Mouse (Mus musculus) midbrain, embryonic 16.5 days (tissue): ENCODE data around the gene S100pbp. TPM values are rescaled to one million over a fixed set of nuclear protein-coding genes. Genes with fewer than 3 reads are reported as not detected.

Source experiments
- ATAC-seq: fragments of 200-750 bp; cut with Nextera tagmentation; 2 replicates; pipeline ENCODE4 v1.8.0; 2017; ENCODE audit warnings: moderate TSS enrichment
- H3K27ac ChIP-seq: fragments of 300-500 bp; sonication (generic); 2 replicates; pipeline ENCODE4 v1.5.1; 2014; ENCODE audit warnings: mild to moderate bottlenecking, low read length, mixed read lengths
- H3K27me3 ChIP-seq: fragments of 300-500 bp; sonication (generic); 2 replicates; pipeline ENCODE4 v1.6.1; 2014; ENCODE audit warnings: low read depth, low read length, mixed read lengths; ENCODE audit not compliant: control insufficient read depth, insufficient read depth
- H3K36me3 ChIP-seq: fragments of 300-500 bp; sonication (generic); 2 replicates; pipeline ENCODE4 v1.6.1; 2014; ENCODE audit warnings: mild to moderate bottlenecking, low read length, moderate library complexity, mixed read lengths; ENCODE audit not compliant: control insufficient read depth, insufficient read depth
- H3K4me1 ChIP-seq: fragments of 300-500 bp; sonication (generic); 2 replicates; pipeline ENCODE4 v1.6.1; 2014; ENCODE audit warnings: mild to moderate bottlenecking, low read length, mixed read lengths; ENCODE audit not compliant: control insufficient read depth, insufficient read depth
- H3K4me2 ChIP-seq: fragments of 300-500 bp; sonication (generic); 2 replicates; pipeline ENCODE4 v1.6.1; 2014; ENCODE audit warnings: mild to moderate bottlenecking, low read length, mixed read lengths
- H3K4me3 ChIP-seq: fragments of 300-500 bp; sonication (generic); 2 replicates; pipeline ENCODE4 v1.5.1; 2014; ENCODE audit warnings: low read depth, mild to moderate bottlenecking, low read length, moderate library complexity, mixed read lengths
- H3K9ac ChIP-seq: fragments of 300-500 bp; sonication (generic); 2 replicates; pipeline ENCODE4 v1.6.1; 2014; ENCODE audit warnings: low read depth, low read length, mixed read lengths
- H3K9me3 ChIP-seq: fragments of 300-500 bp; sonication (generic); replicated peaks from 2 replicates; pipeline ENCODE4 v1.6.1; 2014; ENCODE audit warnings: mild to moderate bottlenecking, low read length, mixed read lengths; ENCODE audit not compliant: control insufficient read depth, poor library complexity, severe bottlenecking
- WGBS: fragments of 180-500 bp; shearing (Covaris S2); extraction: QIAGEN DNeasy Blood & Tissue Kit; methylation state at CpG from one replicate; pipeline ENCODE4 v1.1.7; 2014; 5-methylcytosine and 5-hydroxymethylcytosine counted together
- polyA plus RNA-seq: library from polyadenylated mRNA; unstranded; fragments of >200 nt; fragmentation: Nextera tagmentation; extraction: Ambion mirVana; gene quantifications from 2 replicates; pipeline ENCODE4 v1.2.1, GENCODE M21; 2015

The S100pbp gene
- polyA plus RNA-seq, 1 experiment from 2014 or later: 27.0 TPM

DNA sequence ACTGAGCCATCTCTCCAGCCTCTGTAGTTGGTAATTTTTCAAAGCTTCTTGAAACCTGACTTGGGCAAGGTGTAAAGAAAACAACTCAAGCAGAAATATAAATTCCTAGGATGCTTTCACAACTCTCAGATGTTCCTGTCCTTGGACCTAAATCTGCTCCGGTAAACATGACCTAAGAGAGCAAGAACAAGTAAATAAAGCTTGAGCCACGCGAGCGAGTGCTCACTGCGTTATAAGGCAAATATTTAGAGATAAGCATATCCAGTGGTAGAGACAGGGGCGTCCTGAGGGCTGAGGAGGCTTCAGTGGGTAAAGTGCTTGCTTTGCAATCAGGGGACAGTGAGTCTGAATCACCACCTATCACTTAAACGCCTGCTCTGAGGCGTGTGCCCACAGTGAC, 17.3 kb upstream of the S100pbp start:
- no peaks in the 10 kb centered on the region for H3K9me3 ChIP-seq
- 94% methylated on average over 8 of the region's 8 CpGs for WGBS
- H3K4me2 ChIP-seq: no peak overlapping the region
- ATAC-seq: no peak
- H3K4me1 ChIP-seq: no peaks in the 10 kb centered on the region
- peaks cover 41% of the 10 kb centered on the region for H3K36me3 ChIP-seq
- no peak overlapping the region for H3K4me3 ChIP-seq
- H3K27ac ChIP-seq: no peak overlapping the region
- H3K9ac ChIP-seq: no peak overlapping the region
- H3K27me3 ChIP-seq: no peaks in the 10 kb centered on the region

DNA sequence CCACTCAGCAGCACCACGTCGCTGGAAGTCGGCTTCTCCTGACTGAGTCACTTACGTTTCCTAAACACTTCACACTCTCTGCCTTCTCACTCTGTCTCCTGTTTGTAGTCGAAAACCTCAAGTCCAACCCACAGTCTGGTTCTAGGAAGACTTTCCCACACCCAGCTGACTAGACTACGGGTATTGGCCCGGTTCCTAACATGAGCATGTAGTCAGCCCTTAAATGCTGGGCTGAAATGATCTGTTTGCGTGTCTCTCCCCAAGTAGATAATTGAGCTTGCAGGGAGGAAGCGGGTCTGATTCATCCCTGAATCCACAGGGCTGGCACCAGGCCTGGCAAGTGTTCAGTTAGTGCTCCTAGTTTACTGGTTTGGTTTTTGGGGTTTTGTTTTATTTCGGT, 15.1 kb upstream of the S100pbp start:
- ATAC-seq: no peak
- Histone ChIP-seq H3K27me3 (no peaks in the 10 kb centered on the region), H3K4me1 (no peaks in the 10 kb centered on the region), H3K27ac (no peak overlapping the region), H3K4me3 (no peak overlapping the region), H3K9me3 (no peaks in the 10 kb centered on the region), H3K4me2 (no peak overlapping the region), H3K36me3 (peaks cover 48% of the 10 kb centered on the region), H3K9ac (no peak overlapping the region)
- 96% methylated on average over 10 of the region's 10 CpGs for WGBS

DNA sequence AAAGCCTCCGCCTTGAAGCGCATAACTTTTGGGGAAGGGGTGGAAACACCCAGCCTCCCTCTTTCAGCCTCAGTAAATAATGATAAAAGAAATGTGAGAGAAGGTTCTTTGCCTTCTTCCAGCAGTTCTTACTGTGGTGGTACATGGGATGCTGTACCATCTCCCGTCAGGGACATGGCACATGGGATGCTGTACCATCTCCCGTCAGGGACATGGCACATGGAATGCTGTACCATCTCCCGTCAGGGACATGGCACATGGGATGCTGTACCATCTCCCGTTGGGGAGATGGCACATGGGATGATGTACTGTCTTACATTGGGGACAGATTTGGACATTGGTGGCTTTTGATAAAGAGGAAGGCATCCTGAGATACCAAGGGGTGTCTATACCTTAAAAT, 8.0 kb upstream of the S100pbp start:
- Histone ChIP-seq H3K4me1 (no peaks in the 10 kb centered on the region), H3K27me3 (no peaks in the 10 kb centered on the region), H3K9me3 (no peaks in the 10 kb centered on the region), H3K4me2 (no peak overlapping the region), H3K27ac (no peak overlapping the region), H3K9ac (no peak overlapping the region), H3K4me3 (no peak overlapping the region), H3K36me3 (peaks cover 23% of the 10 kb centered on the region)
- over 99% methylated on average over 6 of the region's 6 CpGs for WGBS
- ATAC-seq: no peak

DNA sequence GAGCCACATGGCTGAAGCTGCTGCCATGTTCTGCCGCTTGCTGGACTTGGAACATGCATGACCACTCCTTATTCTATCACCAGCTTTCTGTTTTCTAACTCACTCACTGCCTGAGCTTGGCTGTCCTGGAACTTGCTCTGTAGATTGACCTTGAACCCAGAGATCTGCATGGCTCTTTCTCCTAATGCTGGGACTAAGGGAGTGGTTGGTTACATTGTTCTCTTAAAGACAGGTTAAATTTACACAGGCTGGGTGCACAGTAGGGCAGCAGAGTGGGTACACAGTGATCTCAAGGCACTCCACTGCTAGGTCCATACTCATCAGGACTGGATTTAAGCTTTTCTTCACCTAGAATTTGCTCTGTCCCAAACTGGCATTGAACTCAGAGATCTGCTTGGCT, 4.8 kb upstream of the S100pbp start:
- H3K27ac ChIP-seq: no peak overlapping the region
- no peak overlapping the region for H3K4me3 ChIP-seq
- H3K36me3 ChIP-seq: peaks cover 7% of the 10 kb centered on the region
- H3K4me1 ChIP-seq: peaks cover 13% of the 10 kb centered on the region
- H3K27me3 ChIP-seq: no peaks in the 10 kb centered on the region
- WGBS: 97% methylated on average over 1 of the region's 1 CpGs
- no peak overlapping the region for H3K9ac ChIP-seq
- H3K9me3 ChIP-seq: no peaks in the 10 kb centered on the region
- no peak overlapping the region for H3K4me2 ChIP-seq
- no peak for ATAC-seq

DNA sequence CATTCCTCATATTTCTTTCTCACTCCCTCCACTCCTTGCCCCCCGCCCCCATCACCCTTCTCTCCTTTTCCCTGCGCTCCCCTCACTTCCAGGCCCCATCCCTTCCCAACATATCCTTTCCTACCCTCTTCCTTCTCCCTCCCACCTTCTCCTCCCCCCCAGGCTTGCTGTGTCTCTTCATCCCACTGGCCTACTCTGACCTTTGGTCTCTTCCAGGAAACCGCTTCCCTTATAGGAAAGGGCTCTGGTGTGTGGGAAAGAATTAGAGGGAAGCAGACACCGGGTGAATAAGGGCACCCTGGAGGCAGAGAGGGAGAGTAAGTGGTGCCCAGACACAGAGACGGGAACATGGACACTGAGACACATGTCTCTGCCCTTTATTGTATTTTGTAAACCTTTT, 2.2 kb upstream of the S100pbp start:
- peaks cover 24% of the 10 kb centered on the region for H3K4me1 ChIP-seq
- no peaks in the 10 kb centered on the region for H3K27me3 ChIP-seq
- 79% methylated on average over 5 of the region's 5 CpGs for WGBS
- H3K36me3 ChIP-seq: no peaks in the 10 kb centered on the region
- no peak overlapping the region for H3K27ac ChIP-seq
- H3K4me2 ChIP-seq: no peak overlapping the region
- H3K4me3 ChIP-seq: no peak overlapping the region
- H3K9me3 ChIP-seq: no peaks in the 10 kb centered on the region
- no peak overlapping the region for H3K9ac ChIP-seq
- ATAC-seq: no peak

DNA sequence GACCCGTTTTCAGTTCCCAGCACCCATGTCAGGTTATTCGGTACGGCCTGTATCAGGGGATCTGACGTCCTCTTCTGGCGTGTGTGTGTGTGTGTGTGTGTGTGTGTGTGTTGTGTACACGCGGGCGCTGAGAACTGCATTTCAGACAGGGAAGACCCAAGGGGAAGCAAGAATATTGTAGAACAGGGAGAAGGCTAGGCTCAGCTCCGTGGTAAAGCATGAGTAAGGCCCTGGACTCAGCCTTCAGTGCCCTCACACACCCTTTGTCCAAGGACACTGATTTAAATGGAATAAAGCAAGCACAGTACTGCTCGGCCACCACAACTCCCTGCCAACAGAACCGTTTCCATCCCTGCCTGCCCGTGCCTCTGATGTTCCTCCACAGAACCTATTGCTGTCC, 1.0 kb upstream of the S100pbp start:
- H3K27me3 ChIP-seq: no peaks in the 10 kb centered on the region
- H3K4me3 ChIP-seq: peak overlapping the region; percentile 86
- no peaks in the 10 kb centered on the region for H3K9me3 ChIP-seq
- H3K4me2 ChIP-seq: peak overlapping the region; percentile 81
- 4% methylated on average over 12 of the region's 12 CpGs for WGBS
- H3K27ac ChIP-seq: peak overlapping the region; percentile 82; the same call in 1 of the 2 replicates
- H3K4me1 ChIP-seq: peaks cover 24% of the 10 kb centered on the region
- H3K36me3 ChIP-seq: no peaks in the 10 kb centered on the region
- no peak for ATAC-seq
- peak overlapping the region; percentile 81 for H3K9ac ChIP-seq

DNA sequence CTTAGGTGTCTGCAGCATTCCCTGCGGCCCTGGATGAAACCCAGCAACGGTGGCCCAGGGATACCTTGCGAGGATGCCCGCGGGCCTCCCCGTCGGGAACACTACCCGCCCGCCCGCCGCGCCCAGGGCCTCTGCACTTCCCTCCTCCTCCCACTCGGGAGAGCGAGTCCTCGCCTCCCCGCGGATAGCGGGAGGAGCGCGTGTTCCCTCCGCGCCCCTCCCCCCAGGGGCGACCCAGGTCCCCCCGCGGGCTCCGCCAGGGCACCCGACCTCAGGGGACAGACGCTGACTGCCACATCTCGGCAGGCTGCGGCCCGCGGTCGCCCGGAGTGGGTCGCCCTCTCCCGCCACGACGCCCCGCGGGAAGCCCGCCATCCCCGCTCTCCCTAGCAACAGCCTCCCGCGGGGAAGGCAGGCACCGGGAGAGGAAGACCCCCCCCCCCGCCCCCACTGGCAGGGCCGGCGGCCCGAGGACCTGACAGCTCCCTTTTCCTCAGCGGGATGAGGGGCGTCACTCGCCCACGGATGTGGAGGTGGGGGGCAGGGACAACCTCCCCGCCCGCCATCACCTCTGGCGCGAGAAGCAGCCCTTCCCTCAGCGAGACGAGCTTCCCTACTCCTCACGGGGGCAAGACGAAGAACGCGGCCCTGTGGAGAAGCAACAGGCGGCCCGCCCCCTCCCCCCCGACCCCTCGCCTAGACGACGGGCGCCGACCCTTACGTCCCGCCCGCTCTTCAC, 555 bp downstream of the S100pbp start:
- H3K36me3 ChIP-seq: no peaks in the 10 kb centered on the region
- H3K27ac ChIP-seq: peak overlapping the region; percentile 83
- H3K4me3 ChIP-seq: peak overlapping the region; percentile 86
- peak overlapping the region; percentile 85 for H3K9ac ChIP-seq
- peaks cover 24% of the 10 kb centered on the region for H3K4me1 ChIP-seq
- 0% methylated on average over 47 of the region's 74 CpGs for WGBS
- peak; percentile 82 for ATAC-seq
- no peaks in the 10 kb centered on the region for H3K27me3 ChIP-seq
- no peaks in the 10 kb centered on the region for H3K9me3 ChIP-seq
- H3K4me2 ChIP-seq: peak overlapping the region; percentile 73

DNA sequence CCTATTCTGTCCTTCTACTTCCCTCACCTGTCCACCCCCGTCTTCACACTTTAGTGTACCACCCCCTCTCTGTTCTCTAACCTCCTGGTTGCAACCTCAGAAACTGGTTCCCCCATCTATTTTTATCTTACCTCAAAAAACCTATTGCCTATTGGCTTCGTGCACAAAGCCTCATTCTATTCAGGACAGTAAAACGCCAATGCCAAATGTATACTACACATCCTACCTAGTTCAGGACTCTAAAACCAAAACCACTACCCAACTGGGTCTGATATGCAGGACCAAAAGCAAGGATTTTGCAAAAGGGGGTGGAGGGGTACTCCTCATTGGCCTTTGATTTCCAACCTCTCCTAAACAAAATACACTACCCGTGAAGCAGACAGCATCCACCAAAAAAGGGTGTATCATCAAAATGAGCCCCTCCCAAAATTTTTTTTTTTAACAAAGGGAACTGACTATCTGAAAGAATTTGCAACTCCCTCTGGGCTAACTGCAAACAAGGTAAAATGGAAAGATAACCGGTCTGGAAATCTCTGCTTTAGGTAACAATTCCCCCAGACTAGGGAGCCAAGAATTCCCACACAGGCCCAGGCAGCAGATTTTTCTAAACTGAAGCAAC, 1.4 kb downstream of the S100pbp start:
- WGBS: 44% methylated on average over 5 of the region's 5 CpGs
- ATAC-seq: no peak
- H3K36me3 ChIP-seq: no peaks in the 10 kb centered on the region
- peak overlapping the region; percentile 73 for H3K4me2 ChIP-seq
- H3K4me3 ChIP-seq: peak overlapping the region; percentile 86
- H3K27me3 ChIP-seq: no peaks in the 10 kb centered on the region
- H3K9ac ChIP-seq: peak overlapping the region; percentile 85; the same call in 1 of the 2 replicates
- H3K27ac ChIP-seq: peak overlapping the region; percentile 24; the same call in 1 of the 2 replicates
- no peaks in the 10 kb centered on the region for H3K9me3 ChIP-seq
- peaks cover 24% of the 10 kb centered on the region for H3K4me1 ChIP-seq

DNA sequence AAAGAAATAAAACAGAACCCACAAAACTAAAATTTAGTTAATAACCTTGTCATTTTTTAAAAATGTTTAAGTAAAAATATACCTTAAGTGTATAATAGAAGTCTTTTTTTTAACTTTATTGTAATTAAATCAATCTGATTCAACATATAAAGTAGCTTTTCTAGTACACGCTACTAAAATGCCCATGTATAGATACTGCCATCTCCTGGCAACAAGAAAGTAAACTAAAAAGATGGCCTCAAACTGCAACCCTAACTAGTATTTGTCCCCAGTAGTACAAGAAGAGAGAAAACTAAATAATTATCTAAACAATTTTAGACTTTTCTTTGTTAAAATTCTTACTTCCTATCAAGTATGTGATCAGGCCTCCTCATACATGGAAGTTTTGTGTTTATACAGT, 10.0 kb downstream of the S100pbp start:
- H3K36me3 ChIP-seq: peaks cover 17% of the 10 kb centered on the region; the same call in 1 of the 2 replicates
- no peak overlapping the region for H3K9ac ChIP-seq
- H3K27me3 ChIP-seq: no peaks in the 10 kb centered on the region
- no peak for ATAC-seq
- no peak overlapping the region for H3K4me3 ChIP-seq
- no peaks in the 10 kb centered on the region for H3K9me3 ChIP-seq
- 43% methylated on average over 1 of the region's 1 CpGs for WGBS
- no peak overlapping the region for H3K4me2 ChIP-seq
- H3K27ac ChIP-seq: no peak overlapping the region
- H3K4me1 ChIP-seq: no peaks in the 10 kb centered on the region
